Mouse (Mus musculus) midbrain, embryonic 11.5 days (tissue): ENCODE results near the gene Runx1. TPM values are rescaled to one million over a fixed set of nuclear protein-coding genes. Genes with fewer than 3 reads are reported as not detected.

Source experiments
- ATAC-seq: fragments of 200-750 bp; cut with Nextera tagmentation; 2 replicates; pipeline ENCODE4 v1.8.0; 2017; ENCODE audit warnings: moderate TSS enrichment, moderate library complexity; ENCODE audit not compliant: low FRiP score
- DNase-seq: peaks from one replicate; pipeline ENCODE4 v3.0.0; 2015; ENCODE audit warnings: low spot score; ENCODE audit errors: missing footprints
- H3K27ac ChIP-seq: fragments of 300-500 bp; sonication (generic); 2 replicates; pipeline ENCODE4 v1.5.1; 2014; ENCODE audit warnings: low read depth, low read length
- H3K27me3 ChIP-seq: fragments of 300-500 bp; sonication (generic); 2 replicates; pipeline ENCODE4 v1.6.1; 2014; ENCODE audit warnings: mild to moderate bottlenecking, low read length, moderate library complexity, mixed read lengths; ENCODE audit not compliant: control insufficient read depth, insufficient read depth
- H3K36me3 ChIP-seq: fragments of 300-500 bp; sonication (generic); 2 replicates; pipeline ENCODE4 v1.6.1; 2014; ENCODE audit warnings: mild to moderate bottlenecking, low read length, moderate library complexity, mixed read lengths; ENCODE audit not compliant: control insufficient read depth, insufficient read depth
- H3K4me1 ChIP-seq: fragments of 300-500 bp; sonication (generic); 2 replicates; pipeline ENCODE4 v1.6.1; 2014; ENCODE audit warnings: low read length; ENCODE audit not compliant: control insufficient read depth, insufficient read depth
- H3K4me2 ChIP-seq: fragments of 300-500 bp; sonication (generic); 2 replicates; pipeline ENCODE4 v1.6.1; 2014; ENCODE audit warnings: mild to moderate bottlenecking, moderate library complexity
- H3K4me3 ChIP-seq: fragments of 300-500 bp; sonication (generic); 2 replicates; pipeline ENCODE4 v1.5.1; 2014; ENCODE audit warnings: low read depth, low read length
- H3K9ac ChIP-seq: fragments of 300-500 bp; sonication (generic); 2 replicates; pipeline ENCODE4 v1.6.1; 2014; ENCODE audit warnings: low read length
- H3K9me3 ChIP-seq: fragments of 300-500 bp; sonication (generic); 2 replicates; pipeline ENCODE4 v1.6.1; 2016; ENCODE audit warnings: low read length; ENCODE audit not compliant: control insufficient read depth
- WGBS: fragments of 180-500 bp; shearing (Covaris S2); extraction: QIAGEN DNeasy Blood & Tissue Kit; methylation state at CpG from one replicate; pipeline ENCODE4 v1.1.7; 2014; 5-methylcytosine and 5-hydroxymethylcytosine counted together
- polyA plus RNA-seq: library from polyadenylated mRNA; unstranded; fragments of >200 nt; fragmentation: Nextera tagmentation; extraction: Ambion mirVana; gene quantifications from 2 replicates; pipeline ENCODE4 v1.2.1, GENCODE M21; 2014

The Runx1 gene
- polyA plus RNA-seq, 1 experiment from 2014 or later: 0.93 TPM

DNA sequence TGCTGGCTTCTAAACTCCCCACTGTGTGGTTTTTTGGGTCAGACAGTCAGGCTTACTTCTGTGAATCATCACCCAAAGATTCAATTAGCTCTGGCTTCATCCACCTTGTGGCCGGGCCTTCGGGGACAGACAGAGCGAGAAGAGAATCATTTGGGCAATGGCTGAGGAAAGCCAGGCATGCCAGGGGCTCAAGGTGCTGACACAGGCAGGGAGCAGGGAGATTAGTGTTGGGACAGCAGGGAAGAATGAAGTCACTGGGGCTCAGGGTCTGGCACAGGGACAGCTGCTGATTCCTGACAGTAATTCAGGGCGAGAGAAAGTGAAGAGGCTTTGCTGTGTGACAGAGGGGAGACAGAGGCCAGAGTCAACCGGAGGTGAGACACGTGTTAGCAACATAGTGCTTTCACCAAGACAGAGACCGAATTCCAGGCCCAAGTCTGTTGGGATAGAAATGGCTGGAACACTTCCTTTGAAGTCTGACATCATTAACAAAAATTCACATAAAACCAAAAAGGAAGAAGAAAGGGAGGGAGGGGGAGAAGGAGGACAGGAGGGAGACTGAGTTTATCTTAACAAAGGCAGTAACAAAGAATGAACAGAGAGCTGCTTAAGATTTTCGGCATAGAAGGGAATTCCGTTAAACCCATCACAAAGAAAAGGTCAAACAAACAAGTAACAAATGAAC, 47.7 kb downstream of the Runx1 start:
- no peak overlapping the region for H3K4me3 ChIP-seq
- DNase-seq: no peak
- H3K4me1 ChIP-seq: no peaks in the 10 kb centered on the region
- no peak overlapping the region for H3K27ac ChIP-seq
- no peak for ATAC-seq
- H3K36me3 ChIP-seq: no peaks in the 10 kb centered on the region
- no peak overlapping the region for H3K9ac ChIP-seq
- WGBS: 32% methylated on average over 9 of the region's 9 CpGs
- H3K4me2 ChIP-seq: no peak overlapping the region
- no peaks in the 10 kb centered on the region for H3K9me3 ChIP-seq
- no peaks in the 10 kb centered on the region for H3K27me3 ChIP-seq

DNA sequence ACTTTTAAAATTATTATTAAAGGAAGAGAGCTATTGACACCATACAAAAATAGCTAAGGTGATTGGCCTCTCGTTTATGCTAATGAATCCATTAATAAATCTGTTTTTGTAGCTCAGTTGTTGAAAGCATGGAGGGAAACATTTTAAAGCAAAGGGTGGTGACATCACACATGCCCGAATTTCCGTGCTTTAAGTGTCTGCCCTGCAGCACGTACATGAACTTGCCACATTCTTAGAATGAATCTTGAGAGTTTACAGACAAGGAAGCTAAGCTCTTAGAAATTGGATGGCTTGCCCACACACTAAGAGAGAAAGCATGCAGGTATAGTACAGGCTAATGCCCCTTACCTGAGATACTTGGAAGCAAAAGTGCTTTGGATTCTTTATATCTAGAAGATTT, 58.1 kb downstream of the Runx1 start:
- 90% methylated on average over 4 of the region's 4 CpGs for WGBS
- Histone ChIP-seq H3K9me3 (no peaks in the 10 kb centered on the region), H3K4me3 (no peak overlapping the region), H3K4me2 (no peak overlapping the region), H3K27ac (no peak overlapping the region), H3K9ac (no peak overlapping the region), H3K4me1 (no peaks in the 10 kb centered on the region), H3K27me3 (no peaks in the 10 kb centered on the region), H3K36me3 (no peaks in the 10 kb centered on the region)
- DNase-seq: no peak
- ATAC-seq: no peak

DNA sequence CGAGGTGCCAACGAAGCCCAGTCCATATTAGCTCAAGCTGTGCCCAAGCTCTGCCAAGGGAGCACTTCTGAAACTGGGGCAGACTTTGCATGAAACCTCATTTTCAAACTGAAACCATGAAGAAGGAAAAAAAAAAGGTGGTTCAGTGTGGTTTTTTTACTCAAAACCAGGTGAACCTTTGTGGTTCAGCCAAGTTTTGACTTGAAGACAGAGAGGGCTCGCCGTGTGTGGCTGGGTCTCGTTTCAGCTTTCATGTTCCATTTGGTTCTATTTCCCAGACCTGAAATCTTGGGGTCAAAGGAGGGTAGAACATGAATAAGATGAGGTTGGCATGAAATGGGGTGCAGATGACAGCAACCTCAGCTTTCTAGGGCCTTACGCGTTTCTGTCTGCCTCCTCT, 58.5 kb downstream of the Runx1 start:
- H3K4me3 ChIP-seq: no peak overlapping the region
- H3K4me2 ChIP-seq: no peak overlapping the region
- H3K36me3 ChIP-seq: no peaks in the 10 kb centered on the region
- no peak overlapping the region for H3K27ac ChIP-seq
- ATAC-seq: no peak
- H3K9ac ChIP-seq: no peak overlapping the region
- no peaks in the 10 kb centered on the region for H3K9me3 ChIP-seq
- DNase-seq: no peak
- 92% methylated on average over 7 of the region's 7 CpGs for WGBS
- no peaks in the 10 kb centered on the region for H3K4me1 ChIP-seq
- H3K27me3 ChIP-seq: no peaks in the 10 kb centered on the region

DNA sequence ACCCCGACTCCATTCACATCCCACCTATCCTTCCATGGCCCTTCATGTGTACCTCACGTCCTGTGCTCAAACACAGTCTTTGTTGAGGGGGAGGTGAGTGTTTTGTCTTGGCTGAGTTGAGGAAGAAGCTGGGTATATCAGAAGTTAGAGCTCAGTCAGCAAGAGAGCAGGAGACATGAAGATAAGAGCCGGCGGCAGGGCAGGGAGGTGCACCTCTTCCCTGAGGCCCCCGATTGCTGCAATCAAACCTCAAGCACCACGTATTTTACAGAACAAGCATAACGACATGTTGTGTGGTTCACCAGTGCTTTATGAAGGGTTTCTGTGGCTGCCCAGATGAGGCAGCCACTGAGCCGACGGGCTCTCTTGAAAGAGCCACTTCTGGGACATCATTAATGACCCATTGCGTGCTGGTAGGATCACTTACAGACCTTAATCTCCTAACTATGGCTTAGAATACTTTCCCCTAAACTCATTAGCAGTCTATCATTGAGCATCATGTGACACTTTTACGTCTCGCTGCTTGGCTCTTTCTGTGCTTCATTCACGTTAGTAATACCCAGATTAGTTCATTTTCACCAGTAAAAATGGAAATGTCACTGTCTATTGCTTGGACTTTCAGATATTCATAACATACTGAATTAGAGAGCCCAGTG, 61.1 kb downstream of the Runx1 start:
- H3K9ac ChIP-seq: no peak overlapping the region
- ATAC-seq: no peak
- DNase-seq: no peak
- no peaks in the 10 kb centered on the region for H3K27me3 ChIP-seq
- H3K4me1 ChIP-seq: no peaks in the 10 kb centered on the region
- H3K27ac ChIP-seq: no peak overlapping the region
- H3K4me2 ChIP-seq: no peak overlapping the region
- no peaks in the 10 kb centered on the region for H3K36me3 ChIP-seq
- H3K4me3 ChIP-seq: no peak overlapping the region
- 87% methylated on average over 13 of the region's 13 CpGs for WGBS
- no peaks in the 10 kb centered on the region for H3K9me3 ChIP-seq

DNA sequence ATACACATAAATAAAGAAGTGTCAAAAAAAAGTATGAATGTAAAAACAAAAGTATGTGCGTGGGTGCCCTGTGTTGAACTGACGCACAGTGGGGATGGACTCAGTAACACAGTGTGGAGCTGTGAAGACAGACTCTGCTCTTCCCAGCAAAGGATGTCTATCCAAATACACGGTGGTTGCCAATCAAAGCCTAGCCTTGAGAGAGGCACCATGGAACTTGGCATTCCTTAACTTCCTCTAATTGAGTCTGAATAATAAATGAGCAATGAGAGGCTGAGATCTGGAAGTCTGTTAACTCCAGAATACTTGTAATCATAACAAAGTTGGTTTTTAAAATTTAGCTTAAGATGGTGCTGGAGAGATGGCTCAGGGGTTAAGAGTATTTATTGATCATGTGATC, 62.3 kb downstream of the Runx1 start:
- H3K9me3 ChIP-seq: no peaks in the 10 kb centered on the region
- DNase-seq (no peak), ATAC-seq (no peak)
- no peak overlapping the region for H3K9ac ChIP-seq
- H3K4me1 ChIP-seq: no peaks in the 10 kb centered on the region
- no peaks in the 10 kb centered on the region for H3K36me3 ChIP-seq
- no peak overlapping the region for H3K4me3 ChIP-seq
- no peak overlapping the region for H3K4me2 ChIP-seq
- no peak overlapping the region for H3K27ac ChIP-seq
- H3K27me3 ChIP-seq: no peaks in the 10 kb centered on the region
- 91% methylated on average over 3 of the region's 3 CpGs for WGBS

DNA sequence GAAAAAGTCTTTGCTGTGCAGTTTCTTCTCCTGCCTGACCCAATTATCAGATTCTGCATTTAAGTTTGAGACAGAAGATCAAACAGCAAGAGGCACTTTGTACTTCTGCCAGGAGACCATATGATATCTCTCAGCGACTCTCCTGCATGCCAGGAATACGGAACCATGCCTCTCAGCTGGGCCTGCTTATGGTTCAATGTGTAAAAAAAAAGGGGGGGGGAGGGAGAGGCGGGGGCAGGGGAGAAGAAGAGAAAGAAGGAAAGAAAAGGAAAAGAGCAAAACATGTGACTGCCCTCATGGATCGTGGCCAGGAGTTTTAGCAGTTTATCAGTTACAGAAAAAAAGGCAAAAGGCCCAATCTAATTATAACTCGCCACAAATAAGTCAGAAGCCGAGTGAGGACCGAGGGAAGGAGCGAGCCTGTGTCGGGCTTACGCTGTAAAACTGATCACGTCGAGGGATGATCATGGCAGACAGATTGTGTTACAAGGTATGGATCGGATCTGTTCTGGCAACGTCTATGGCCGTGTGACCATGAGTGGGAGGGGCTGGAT, 63.9 kb downstream of the Runx1 start:
- DNase-seq (peak; percentile 37), ATAC-seq (no peak)
- no peaks in the 10 kb centered on the region for H3K27me3 ChIP-seq

DNA sequence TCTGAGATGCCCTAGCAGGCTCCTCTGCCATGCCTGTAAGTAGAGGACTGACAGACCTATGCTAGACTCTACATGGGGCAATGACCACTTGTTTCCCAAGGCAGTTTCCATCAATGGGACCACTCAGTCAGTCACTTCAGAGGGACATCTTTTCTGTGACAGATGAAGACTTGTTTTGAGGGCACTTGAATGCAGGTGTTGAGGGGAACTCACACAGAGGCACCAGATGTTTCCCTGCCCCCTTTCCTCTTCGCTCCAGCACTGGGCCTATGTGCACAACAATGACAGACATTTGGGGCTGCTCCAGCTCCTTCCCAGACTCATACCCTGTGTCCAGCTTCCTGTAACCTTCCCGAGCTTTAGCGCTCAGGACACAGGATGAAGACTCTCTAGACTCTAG, 65.9 kb downstream of the Runx1 start:
- Histone ChIP-seq H3K27ac (no peak overlapping the region), H3K4me1 (no peaks in the 10 kb centered on the region), H3K27me3 (no peaks in the 10 kb centered on the region), H3K9ac (no peak overlapping the region), H3K4me3 (no peak overlapping the region), H3K4me2 (no peak overlapping the region), H3K36me3 (no peaks in the 10 kb centered on the region), H3K9me3 (no peaks in the 10 kb centered on the region)
- ATAC-seq (no peak), DNase-seq (no peak)
- WGBS: 86% methylated on average over 3 of the region's 3 CpGs

More for the DNA sequence above, 63.9 kb downstream of the Runx1 start:
- no peak overlapping the region for H3K4me2 ChIP-seq
- H3K4me1 ChIP-seq: no peaks in the 10 kb centered on the region
- H3K9me3 ChIP-seq: no peaks in the 10 kb centered on the region
- no peak overlapping the region for H3K4me3 ChIP-seq
- H3K27ac ChIP-seq: no peak overlapping the region
- WGBS: 86% methylated on average over 15 of the region's 15 CpGs
- H3K36me3 ChIP-seq: no peaks in the 10 kb centered on the region
- H3K9ac ChIP-seq: no peak overlapping the region

DNA sequence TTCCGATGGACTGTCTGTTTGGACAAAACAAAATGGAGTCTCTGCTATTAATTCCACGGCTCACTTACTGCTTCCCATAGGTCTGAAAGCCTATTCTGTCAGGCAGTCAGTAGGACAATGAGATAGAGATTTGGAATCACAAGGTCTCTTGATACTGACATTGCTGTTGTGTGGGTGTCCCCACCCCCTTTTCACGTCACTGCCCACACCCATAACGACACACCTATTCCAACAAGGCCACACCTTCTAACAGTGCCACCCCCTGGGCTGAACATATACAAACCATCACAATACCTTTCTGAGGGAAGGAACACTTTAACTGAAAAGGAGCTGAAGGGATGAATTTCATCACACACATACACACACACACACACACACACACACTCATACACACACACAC, 68.4 kb downstream of the Runx1 start:
- Histone ChIP-seq H3K27ac (no peak overlapping the region), H3K4me1 (no peaks in the 10 kb centered on the region), H3K27me3 (no peaks in the 10 kb centered on the region), H3K9ac (no peak overlapping the region), H3K9me3 (no peaks in the 10 kb centered on the region), H3K36me3 (no peaks in the 10 kb centered on the region), H3K4me3 (no peak overlapping the region), H3K4me2 (no peak overlapping the region)
- DNase-seq: peak; percentile 53
- ATAC-seq: no peak
- WGBS: 85% methylated on average over 4 of the region's 4 CpGs

DNA sequence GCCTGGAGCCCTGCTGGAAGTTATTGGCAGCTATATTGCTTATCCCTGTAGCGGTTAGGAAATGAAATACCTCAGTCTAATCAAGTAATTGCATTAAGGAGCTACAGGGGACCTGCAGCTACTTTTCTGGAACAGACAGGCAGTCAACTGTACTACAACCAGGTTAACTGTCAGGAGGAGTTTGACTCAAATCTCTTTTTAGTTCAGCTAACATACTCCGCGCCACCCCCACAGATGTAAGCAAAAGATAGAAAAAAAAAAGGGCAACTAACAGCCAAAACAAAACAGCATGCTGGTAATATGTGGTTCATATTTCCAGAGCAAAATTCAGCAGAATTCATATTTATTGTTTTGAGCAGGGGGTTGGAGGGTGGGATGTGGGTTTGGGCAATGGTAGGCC, 72.0 kb downstream of the Runx1 start:
- Histone ChIP-seq H3K4me2 (no peak overlapping the region), H3K4me3 (no peak overlapping the region), H3K9me3 (no peaks in the 10 kb centered on the region), H3K9ac (no peak overlapping the region), H3K27me3 (no peaks in the 10 kb centered on the region), H3K27ac (no peak overlapping the region), H3K4me1 (no peaks in the 10 kb centered on the region), H3K36me3 (no peaks in the 10 kb centered on the region)
- WGBS: 94% methylated on average over 3 of the region's 3 CpGs
- no peak for ATAC-seq
- peak; percentile 23 for DNase-seq
